Mouse (Mus musculus) hindbrain, postnatal 0 days (tissue): Measurements from ENCODE around the gene Adamtsl1. TPM values are rescaled to one million over a fixed set of nuclear protein-coding genes. Genes with fewer than 3 reads are reported as not detected.

Experiments used
- ATAC-seq: fragments of 200-750 bp; cut with Nextera tagmentation; 2 replicates; pipeline ENCODE4 v1.8.0; 2017; ENCODE audit warnings: mild to moderate bottlenecking, moderate TSS enrichment, moderate library complexity
- DNase-seq: peaks from one replicate; pipeline ENCODE4 v3.0.0-alpha.2; 2015; ENCODE audit warnings: low spot score
- H3K27ac ChIP-seq: fragments of 300-500 bp; sonication (generic); 2 replicates; pipeline ENCODE4 v1.5.1; 2014; ENCODE audit warnings: mild to moderate bottlenecking
- H3K27me3 ChIP-seq: fragments of 300-500 bp; sonication (generic); 2 replicates; pipeline ENCODE4 v1.6.1; 2014; ENCODE audit warnings: low read length, mixed read lengths; ENCODE audit not compliant: insufficient read depth
- H3K36me3 ChIP-seq: fragments of 300-500 bp; sonication (generic); 2 replicates; pipeline ENCODE4 v1.6.1; 2014; ENCODE audit warnings: low read length, mixed read lengths; ENCODE audit not compliant: insufficient read depth
- H3K4me1 ChIP-seq: fragments of 300-500 bp; sonication (generic); 2 replicates; pipeline ENCODE4 v1.6.1; 2014; ENCODE audit warnings: antibody characterized with exemption, low read length, mixed read lengths; ENCODE audit not compliant: insufficient read depth
- H3K4me2 ChIP-seq: fragments of 300-500 bp; sonication (generic); 2 replicates; pipeline ENCODE4 v1.6.1; 2014; ENCODE audit warnings: low read depth, mild to moderate bottlenecking, low read length, moderate library complexity, mixed read lengths
- H3K4me3 ChIP-seq: fragments of 300-500 bp; sonication (generic); 2 replicates; pipeline ENCODE4 v1.5.1; 2014; ENCODE audit warnings: low read length
- H3K9ac ChIP-seq: fragments of 300-500 bp; sonication (generic); replicated peaks from 2 replicates; pipeline ENCODE4 v1.6.1; 2014; ENCODE audit warnings: mild to moderate bottlenecking, low read length, moderate library complexity, mixed read lengths
- H3K9me3 ChIP-seq: fragments of 300-500 bp; sonication (generic); 2 replicates; pipeline ENCODE4 v1.6.1; 2016; ENCODE audit warnings: low read length, mixed read lengths
- CTCF ChIP-seq: IDR thresholded peaks from 2 replicates; pipeline ENCODE4 v1.5.1; 2016; ENCODE audit warnings: antibody characterized with exemption, control low read depth, low read depth
- WGBS: fragments of 180-500 bp; shearing (Covaris S2); extraction: QIAGEN DNeasy Blood & Tissue Kit; methylation state at CpG from one replicate; pipeline ENCODE4 v1.1.7; 2014; 5-methylcytosine and 5-hydroxymethylcytosine counted together
- polyA plus RNA-seq: library from polyadenylated mRNA; unstranded; fragments of >200 nt; fragmentation: Nextera tagmentation; extraction: Ambion mirVana; gene quantifications from 2 replicates; pipeline ENCODE4 v1.2.1, GENCODE M21; 2015
- total RNA-seq: library from RNA; depleted of rRNA; stranded (reverse); fragments of >200 nt; gene quantifications from 2 replicates; pipeline ENCODE4 v1.2.3, GENCODE M21; 2014

Gene Adamtsl1
- total and polyA plus RNA-seq, 2 experiments from 2014 or later: 8.0 to 13.4 TPM

DNA sequence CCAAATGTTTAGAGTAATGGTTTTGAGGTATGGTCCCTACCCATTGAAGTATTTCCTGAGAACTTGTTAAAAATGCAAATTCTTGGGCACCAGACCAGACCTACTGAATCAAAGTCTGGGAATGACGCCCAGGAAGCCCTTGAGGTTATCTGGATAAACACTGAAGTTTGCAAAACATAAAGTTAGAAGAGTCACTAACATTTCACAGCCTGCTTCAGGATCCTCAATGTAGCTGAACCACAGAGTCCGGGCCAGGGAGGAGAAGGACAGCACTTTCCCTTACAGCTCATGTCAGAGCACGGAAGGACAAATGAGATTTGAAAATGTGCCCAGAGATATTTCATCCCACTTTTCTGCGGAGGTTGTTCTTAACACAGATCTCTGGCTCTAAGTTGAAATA, 370.1 kb downstream of the Adamtsl1 start:
- no peak for DNase-seq
- H3K4me2 ChIP-seq: no peak overlapping the region
- H3K9me3 ChIP-seq: no peaks in the 10 kb centered on the region
- no peak overlapping the region for H3K4me3 ChIP-seq
- TF ChIP-seq CTCF: no peak
- no peak overlapping the region for H3K9ac ChIP-seq
- H3K36me3 ChIP-seq: no peaks in the 10 kb centered on the region
- H3K27me3 ChIP-seq: no peaks in the 10 kb centered on the region
- no peaks in the 10 kb centered on the region for H3K4me1 ChIP-seq
- H3K27ac ChIP-seq: no peak overlapping the region
- WGBS: 60% methylated on average over 4 of the region's 4 CpGs
- ATAC-seq: no peak

DNA sequence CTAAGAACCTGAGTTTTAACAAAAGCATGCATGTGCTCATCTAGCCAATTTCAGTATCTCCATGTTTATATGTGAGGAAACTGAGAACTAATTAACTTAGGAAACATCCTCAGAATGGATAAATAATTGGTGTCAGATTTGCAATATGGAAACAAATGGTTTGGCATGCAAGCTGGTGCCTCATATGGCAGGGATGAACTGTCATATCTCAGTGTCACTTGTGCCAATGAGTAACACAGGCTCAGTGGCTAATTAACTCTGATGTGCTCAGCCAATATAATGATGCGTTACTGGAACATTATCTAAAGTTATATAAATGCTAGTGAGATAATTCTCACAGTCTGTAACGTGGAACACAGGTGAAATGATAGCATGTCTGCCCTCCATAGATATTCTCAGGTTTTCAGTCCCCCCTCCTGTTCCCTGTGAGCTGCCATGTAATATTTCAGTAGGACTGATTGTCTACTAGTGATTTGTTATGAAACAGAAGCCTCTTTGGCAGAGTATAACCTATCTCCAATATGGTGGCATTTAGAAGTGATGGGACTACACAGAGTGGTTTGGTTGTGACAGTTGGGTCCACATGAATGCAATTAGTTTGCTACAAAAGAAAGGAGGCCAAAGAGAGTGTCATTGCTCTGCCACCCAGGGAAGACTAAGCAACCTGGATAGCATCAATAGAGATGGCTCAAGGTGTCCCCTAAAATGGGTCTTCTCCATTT, 376.1 kb downstream of the Adamtsl1 start:
- H3K4me1 ChIP-seq: no peaks in the 10 kb centered on the region; the same call in 1 of the 2 replicates
- peak; percentile 10 for DNase-seq
- ATAC-seq: no peak
- WGBS: 69% methylated on average over 2 of the region's 2 CpGs
- no peak for TF ChIP-seq CTCF
- H3K4me3 ChIP-seq: no peak overlapping the region
- no peaks in the 10 kb centered on the region for H3K36me3 ChIP-seq
- no peaks in the 10 kb centered on the region for H3K27me3 ChIP-seq
- H3K4me2 ChIP-seq: no peak overlapping the region
- H3K27ac ChIP-seq: no peak overlapping the region
- H3K9ac ChIP-seq: no peak overlapping the region
- H3K9me3 ChIP-seq: no peaks in the 10 kb centered on the region

DNA sequence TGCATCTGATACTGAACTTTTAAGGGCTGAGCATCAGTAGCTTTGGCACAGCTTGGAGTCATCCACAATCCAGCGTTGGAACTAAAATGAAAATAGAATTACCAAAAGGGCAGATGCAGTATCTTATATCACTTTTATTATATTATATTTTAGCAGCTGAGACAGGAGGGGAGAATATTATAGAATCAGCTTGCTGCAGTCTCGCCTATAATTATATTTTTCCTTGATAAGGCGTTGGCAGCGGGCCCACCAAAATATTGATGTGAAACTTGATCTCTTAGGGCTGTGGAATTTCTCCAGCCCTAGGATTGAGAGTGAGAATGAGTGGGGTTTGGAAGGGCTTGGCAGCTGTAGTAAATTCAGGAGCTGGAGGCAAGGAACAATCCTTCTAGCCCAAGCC, 387.3 kb downstream of the Adamtsl1 start:
- Histone ChIP-seq H3K4me3 (no peak overlapping the region), H3K9ac (no peak overlapping the region), H3K9me3 (no peaks in the 10 kb centered on the region), H3K27me3 (no peaks in the 10 kb centered on the region), H3K4me2 (no peak overlapping the region), H3K27ac (no peak overlapping the region), H3K4me1 (no peaks in the 10 kb centered on the region), H3K36me3 (no peaks in the 10 kb centered on the region)
- no peak for TF ChIP-seq CTCF
- DNase-seq (no peak), ATAC-seq (no peak)
- WGBS: 77% methylated on average over 4 of the region's 4 CpGs

DNA sequence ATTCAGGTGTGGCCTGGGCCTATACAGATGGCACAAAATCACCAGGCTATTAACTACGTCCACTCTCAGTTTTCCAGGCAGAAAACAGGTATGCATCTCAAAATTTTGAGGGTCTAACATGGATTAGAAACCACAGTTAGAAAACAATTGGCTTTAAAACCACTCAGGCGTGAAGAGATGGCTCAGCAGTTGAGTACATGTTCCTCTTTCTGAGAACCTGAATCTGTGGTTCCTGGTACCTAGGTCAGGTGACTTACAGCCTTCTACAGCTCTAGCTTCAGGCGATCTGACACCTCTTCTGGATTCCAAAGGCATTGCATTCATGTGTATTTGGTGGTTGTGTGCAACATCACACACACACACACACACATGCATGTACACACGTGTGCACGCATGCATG, 390.2 kb downstream of the Adamtsl1 start:
- Histone ChIP-seq H3K4me3 (no peak overlapping the region), H3K9me3 (no peaks in the 10 kb centered on the region), H3K27me3 (no peaks in the 10 kb centered on the region), H3K36me3 (no peaks in the 10 kb centered on the region), H3K4me1 (no peaks in the 10 kb centered on the region), H3K9ac (no peak overlapping the region), H3K27ac (no peak overlapping the region), H3K4me2 (no peak overlapping the region)
- ATAC-seq: no peak
- TF ChIP-seq CTCF: no peak
- 88% methylated on average over 5 of the region's 5 CpGs for WGBS
- DNase-seq: no peak

DNA sequence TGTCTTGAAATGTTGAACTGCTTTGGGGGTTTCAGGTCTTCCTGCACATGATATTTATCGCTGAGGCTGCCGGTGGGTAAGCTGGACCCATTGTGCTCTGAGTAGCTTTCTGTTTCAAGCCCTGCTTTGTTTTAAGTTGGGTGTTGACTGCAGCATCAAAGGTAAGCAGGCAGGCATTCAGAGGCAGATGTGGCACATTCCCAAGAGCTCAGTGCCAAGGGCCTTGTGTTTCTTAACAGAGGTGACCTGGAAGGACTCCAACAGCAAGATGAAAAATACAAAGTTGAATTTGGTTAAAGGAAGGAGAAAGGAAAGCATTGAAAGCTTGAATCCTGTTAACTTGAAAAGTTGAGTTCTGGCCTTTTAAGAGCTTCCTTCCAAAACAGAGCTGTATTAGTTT, 402.1 kb downstream of the Adamtsl1 start:
- Histone ChIP-seq H3K4me3 (no peak overlapping the region), H3K27ac (no peak overlapping the region), H3K9me3 (no peaks in the 10 kb centered on the region), H3K4me1 (no peaks in the 10 kb centered on the region), H3K4me2 (no peak overlapping the region), H3K9ac (no peak overlapping the region), H3K27me3 (no peaks in the 10 kb centered on the region), H3K36me3 (no peaks in the 10 kb centered on the region)
- TF ChIP-seq CTCF: no peak
- 32% methylated on average over 2 of the region's 2 CpGs for WGBS
- DNase-seq: peak; percentile 18
- no peak for ATAC-seq

DNA sequence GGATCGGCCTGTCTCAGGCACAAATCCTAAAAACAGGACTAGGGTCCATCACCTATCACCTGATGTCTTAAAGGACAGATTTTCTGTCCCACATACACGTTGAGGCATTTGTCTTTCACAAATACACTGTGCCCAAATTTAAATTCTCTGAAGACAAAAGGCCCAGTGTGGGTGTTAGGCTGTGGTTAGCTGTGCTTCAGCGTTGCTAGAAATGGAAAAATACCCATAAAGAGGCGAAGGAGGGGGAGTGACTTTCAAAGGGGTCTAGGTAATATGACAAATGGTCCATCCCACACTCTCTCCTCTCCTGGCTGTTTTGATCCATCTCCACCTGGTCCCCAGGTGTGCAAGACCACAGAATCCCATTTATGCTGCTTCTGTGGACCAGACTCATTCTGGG, 404.4 kb downstream of the Adamtsl1 start:
- Histone ChIP-seq H3K9me3 (no peaks in the 10 kb centered on the region), H3K27me3 (no peaks in the 10 kb centered on the region), H3K4me3 (no peak overlapping the region), H3K9ac (no peak overlapping the region), H3K36me3 (no peaks in the 10 kb centered on the region), H3K27ac (no peak overlapping the region), H3K4me2 (no peak overlapping the region), H3K4me1 (no peaks in the 10 kb centered on the region)
- no peak for ATAC-seq
- no peak for TF ChIP-seq CTCF
- DNase-seq: no peak
- 73% methylated on average over 4 of the region's 4 CpGs for WGBS

DNA sequence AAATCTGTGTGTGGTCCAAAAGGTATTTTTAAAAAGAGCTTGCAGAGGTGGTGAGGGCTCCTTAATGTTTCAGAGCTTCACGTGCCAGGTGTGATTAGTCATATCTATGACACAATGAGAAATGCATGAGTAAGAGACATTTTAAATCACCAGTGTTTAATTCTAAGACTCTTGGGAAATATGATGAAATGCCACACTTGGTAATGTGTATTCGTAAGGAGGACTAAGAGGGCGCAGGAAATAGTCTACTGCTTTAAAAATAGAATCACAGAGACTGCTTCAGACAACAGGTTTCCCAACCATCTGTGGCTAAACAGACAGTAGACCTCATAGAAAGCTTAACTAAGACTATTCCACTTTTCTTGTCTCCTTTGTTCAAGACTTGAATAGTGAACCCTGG, 406.5 kb downstream of the Adamtsl1 start:
- H3K27ac ChIP-seq: no peak overlapping the region
- DNase-seq: no peak
- TF ChIP-seq CTCF: no peak
- H3K36me3 ChIP-seq: no peaks in the 10 kb centered on the region
- WGBS: 87% methylated on average over 3 of the region's 3 CpGs
- H3K27me3 ChIP-seq: no peaks in the 10 kb centered on the region
- no peaks in the 10 kb centered on the region for H3K4me1 ChIP-seq
- no peak for ATAC-seq
- H3K4me2 ChIP-seq: no peak overlapping the region
- no peak overlapping the region for H3K9ac ChIP-seq
- no peaks in the 10 kb centered on the region for H3K9me3 ChIP-seq
- H3K4me3 ChIP-seq: no peak overlapping the region
